Mouse (Mus musculus) liver, embryonic 14.5 days (tissue): ENCODE data around the gene Epm2aip1.

Source experiments
- CTCF ChIP-seq: IDR thresholded peaks from 2 replicates; pipeline ENCODE4 v1.5.1; 2016; ENCODE audit warnings: antibody characterized with exemption, low read depth, control low read depth
- EP300 ChIP-seq: IDR thresholded peaks from 2 replicates; pipeline ENCODE4 v1.6.1; 2016; ENCODE audit warnings: antibody characterized with exemption, low read depth

- TF ChIP-seq EP300 (no peak), CTCF (no peak)
These were observed 11.3 kb upstream of the Epm2aip1 start for GRCm38 (mm10) chr9:111260360-111260985.
